Mouse (Mus musculus): Measurements from ENCODE around the gene Sigirr. TPM values are rescaled to one million over a fixed set of nuclear protein-coding genes. Genes with fewer than 3 reads are reported as not detected.

Sigirr gene
- total RNA-seq (2021): 1 to 10 TPM; 1.7 to 2.8 TPM

DNA sequence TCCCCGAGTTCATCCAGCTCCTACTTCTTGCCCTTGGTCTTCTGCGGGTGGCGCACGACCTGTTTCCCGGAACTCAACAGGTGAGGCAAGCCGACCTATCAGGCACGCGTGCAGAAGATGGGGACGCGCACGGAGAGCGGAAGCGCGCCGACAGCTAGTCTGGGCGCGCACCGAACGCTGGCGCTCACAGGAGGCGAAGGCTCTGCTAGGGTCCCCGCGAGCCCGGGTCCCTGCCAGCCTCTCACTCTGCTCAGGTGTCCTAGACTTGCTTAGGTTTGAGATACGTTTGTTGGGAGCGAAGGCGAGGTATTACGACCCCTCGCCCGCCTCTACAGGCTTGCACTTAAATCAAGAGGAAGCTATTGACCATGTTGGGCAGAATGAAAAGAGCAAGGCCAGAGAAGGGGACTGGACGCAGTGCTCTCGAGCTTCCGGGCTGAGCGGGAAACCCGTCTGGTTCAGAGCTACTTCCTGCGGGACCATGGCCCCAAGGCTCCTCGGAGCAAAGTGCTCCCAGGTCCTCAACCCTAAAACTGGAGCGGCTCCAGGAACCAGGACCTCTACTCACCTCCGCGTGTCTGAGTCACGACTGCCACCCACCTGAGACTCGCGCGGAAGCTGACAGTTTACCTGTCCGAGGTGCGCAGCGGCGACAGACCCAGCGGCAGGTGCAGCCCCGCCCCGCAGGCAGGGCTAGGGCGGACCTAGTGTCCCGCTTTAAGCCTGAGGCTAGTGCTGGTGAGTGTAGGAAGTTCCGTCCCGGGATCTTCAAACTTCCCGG, at the start of gene Sigirr:
Gene Sigirr, minus strand, starts transcription at position 662 of the 781 bp plus-strand sequence.
- intact Hi-C loops (cut with DNase I): no loop called here
- peak; percentile 20 to 34 for DNase-seq (ENCODE audit: low spot score in 2 of 2)

DNA sequence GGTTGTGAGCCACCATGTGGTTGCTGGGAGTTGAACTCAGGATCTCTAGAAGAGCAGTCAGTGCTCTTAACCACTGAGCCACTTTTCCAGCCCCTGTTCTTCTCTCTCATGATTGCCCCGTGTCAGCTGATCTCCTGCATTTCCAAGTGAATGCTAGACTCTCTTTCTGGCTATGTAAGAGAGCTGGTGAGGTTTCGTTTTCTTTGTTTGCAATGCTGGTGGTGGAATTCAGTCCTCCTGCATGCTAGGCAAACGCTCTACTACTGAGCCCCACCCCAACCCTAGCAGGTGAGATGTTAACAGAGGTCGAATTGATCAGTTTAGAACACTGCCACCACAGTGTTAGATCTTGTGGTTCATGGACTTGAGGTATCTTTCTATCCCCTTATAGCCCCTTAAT, 48.3 kb upstream of the Sigirr start:
- DNase-seq (ENCODE audit: low spot score in 2 of 2): no peak
- intact Hi-C loops (cut with DNase I): no loop called here

DNA sequence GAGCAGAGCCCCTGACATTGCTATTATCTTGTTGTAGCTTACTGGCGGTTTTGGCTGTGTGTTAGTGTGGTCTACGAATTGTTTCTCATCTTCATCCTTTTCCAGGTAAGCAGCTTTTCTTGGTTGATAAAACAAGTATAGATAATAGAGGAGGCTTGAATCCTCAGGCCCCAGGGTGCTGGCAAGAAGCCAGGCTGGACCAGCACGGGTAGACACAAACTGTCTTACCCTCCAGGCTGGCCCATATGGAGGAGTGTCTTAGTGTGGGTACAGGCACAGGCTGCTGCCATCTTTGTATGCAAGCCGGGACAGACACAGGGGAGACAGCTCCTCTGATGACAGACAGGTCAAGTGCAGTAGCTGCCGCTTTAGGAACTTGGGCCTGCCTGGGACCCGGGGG, 46.7 kb upstream of the Sigirr start:
- intact Hi-C loops (cut with DNase I): no loop called here
- DNase-seq (ENCODE audit: low spot score in 2 of 2): no peak

DNA sequence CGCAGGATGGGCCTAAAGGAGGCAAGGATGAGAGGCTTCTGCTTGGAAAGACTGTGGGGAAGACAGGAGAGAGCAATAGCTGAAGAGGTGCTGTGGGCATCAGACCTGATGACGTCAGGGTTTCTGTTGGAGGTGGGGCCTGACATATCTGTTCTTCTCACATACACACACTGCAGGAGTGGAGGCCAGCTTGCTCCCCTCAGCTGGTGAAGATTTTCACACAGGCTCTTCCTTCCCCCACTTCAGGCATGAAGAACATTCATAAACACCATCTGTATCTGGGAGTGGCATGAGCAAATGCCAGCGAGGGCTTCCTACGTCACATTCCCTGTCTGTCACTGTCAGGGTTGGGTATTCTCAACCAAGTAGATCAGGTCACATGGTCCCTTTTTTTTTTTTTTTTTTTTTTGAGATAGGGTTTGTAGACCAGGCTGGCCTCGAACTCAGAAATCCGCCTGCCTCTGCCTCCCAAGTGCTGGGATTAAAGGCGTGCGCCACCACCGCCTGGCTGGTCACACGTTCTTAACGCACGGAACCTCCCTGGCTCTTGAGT, 45.7 kb upstream of the Sigirr start:
- no peak for DNase-seq (ENCODE audit: low spot score in 2 of 2)
- intact Hi-C loops (cut with DNase I): no loop called here

DNA sequence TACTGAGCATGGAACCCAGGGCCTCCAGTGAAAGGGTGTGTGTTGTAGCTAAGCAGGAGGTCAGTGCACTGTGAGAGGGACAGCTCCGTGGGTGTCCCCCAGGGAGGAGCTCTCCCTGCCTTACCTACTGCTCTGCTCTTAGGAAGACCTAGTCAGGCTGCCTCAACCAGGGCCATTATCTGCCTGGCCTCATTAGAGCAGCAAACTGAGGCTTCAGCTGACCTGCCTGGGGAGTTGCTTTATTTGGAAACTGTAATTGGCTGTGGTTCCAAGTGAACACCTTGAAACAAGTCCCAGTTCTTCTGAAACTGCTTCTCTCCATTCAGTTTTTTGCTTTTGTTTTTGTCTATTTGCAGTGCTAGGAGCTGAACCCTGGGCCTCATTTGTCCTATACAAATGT, 45.0 kb upstream of the Sigirr start:
- intact Hi-C loops (cut with DNase I): no loop called here
- no peak for DNase-seq (ENCODE audit: low spot score in 2 of 2)

DNA sequence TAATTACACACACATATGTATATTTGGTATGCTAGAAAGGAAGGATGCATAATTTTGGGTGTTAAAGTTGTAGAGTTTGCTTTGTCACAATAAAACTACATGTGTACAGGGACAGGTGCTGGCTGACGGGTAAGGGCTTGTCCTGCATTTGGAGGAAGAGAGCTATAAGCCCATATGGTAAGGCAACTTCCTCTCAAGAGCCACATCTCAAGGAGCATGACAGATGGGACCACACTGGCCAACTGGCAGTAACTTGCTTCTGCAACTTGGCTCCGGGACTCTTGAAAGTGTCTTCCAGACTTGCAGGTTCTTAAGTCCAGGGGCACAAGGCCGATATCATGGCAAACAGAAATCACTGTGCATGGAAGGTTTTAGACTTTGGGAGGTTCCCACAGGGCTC, 44.3 kb upstream of the Sigirr start:
- DNase-seq (ENCODE audit: low spot score in 2 of 2): no peak
- intact Hi-C loops (cut with DNase I): no loop called here

DNA sequence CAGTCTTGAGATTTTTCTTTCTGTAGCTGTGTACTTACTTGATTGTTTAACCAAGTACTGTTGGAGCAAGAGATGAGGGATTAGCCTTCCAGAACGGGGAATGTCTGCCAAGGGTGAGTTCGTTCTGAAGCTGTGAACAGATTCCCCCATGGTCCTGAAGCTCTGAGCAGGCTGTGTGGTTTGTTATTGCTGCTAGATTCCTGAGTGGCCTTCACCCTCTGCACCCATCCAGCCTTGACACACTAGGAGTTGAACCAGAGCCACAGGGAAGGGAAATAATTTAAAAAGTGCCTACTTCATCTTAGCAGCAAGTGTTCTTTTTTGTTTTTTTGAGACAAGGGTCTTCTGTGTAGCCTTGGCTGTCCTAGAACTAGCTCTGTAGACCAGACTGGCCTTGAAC, 43.5 kb upstream of the Sigirr start:
- no peak for DNase-seq (ENCODE audit: low spot score in 2 of 2)

DNA sequence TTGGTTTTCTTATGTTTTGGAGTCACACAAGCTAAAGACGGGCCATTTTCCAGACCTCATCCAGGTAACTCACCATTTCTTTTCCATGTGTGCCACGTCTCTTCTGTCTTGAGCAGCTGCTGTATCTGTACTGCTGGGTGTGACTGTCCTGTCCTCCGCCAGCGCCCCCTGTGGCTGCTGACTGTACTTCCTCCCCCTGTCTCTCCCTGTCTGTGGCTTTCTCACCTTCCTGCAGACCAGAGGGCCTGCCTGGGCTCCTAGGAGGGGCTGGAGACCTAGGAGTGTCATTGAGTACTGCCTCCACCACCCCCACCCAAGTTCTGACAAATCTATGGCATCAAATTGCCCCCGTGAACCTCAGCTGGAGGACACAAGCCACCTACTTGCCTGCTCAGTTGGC, 42.7 kb upstream of the Sigirr start:
- intact Hi-C loops (cut with DNase I): no loop called here
- DNase-seq (ENCODE audit: low spot score in 2 of 2): no peak

More for the DNA sequence above, 43.5 kb upstream of the Sigirr start:
- intact Hi-C loops (cut with DNase I): no loop called here

DNA sequence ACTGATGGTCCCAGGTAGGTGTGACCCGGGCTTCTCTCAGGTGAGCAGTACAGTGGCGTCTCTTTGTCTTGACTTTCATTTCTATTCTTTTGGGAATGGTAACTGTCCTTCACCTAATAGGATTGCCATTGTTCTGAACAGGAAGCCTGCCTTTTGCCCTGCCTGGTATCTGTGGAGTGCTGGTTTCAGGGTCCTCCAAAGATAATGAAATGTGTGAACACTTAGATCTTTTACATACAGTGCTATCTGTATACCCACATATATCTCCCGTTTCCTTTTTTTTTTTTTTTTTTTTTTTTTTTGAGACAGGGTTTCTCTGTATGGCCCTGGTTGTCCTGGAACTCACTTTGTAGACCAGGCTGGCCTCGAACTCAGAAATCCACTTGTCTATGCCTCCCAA, 41.0 kb upstream of the Sigirr start:
- intact Hi-C loops (cut with DNase I): no loop called here
- no peak for DNase-seq (ENCODE audit: low spot score in 2 of 2)

DNA sequence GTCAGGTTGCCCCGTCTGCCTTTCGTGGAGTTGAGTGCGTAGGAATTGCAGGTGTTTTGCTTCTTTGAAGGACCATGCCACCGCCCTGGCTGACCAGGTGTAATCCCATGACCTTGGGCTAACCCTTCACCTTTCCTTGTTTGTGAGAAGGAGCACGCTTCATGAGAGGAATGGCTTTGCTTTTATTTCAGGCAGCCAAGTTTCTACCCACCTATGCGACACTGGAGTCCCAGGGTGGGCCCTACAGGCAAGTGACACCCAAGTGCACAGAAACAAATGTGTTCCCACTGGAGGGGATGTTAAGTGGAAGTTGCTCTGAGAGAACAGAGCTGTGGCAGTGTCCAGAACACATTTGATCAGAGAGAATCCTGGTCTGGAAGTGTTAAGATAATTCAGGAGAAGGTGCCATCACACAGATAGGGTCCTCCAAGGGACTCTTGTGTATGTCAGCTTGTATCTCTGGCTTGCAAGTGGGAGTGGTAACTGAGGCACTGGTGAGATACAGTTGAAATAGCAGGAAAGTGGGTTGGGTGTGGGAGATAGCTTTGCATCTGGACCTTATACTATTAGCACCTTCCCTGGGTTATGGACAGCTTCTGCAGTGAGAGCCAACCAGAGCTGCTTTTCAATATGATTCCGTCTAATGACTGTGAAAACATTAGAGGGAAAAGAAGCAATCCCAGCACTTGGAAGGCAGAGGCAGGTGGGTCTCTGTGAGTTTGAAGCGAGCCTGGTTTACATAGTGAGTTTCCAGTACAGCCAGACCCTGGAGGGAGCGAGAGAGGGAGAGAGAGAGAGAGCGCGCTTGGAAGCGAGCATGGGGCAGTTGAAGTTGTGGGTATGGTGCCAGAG, 31.8 kb upstream of the Sigirr start:
- DNase-seq (ENCODE audit: low spot score in 2 of 2): no peak
- intact Hi-C loops (cut with DNase I): loop anchor here (5.0 kb wide), 1 partner anchor 40 kb away; the partner anchor contains the start of gene Rnh1

DNA sequence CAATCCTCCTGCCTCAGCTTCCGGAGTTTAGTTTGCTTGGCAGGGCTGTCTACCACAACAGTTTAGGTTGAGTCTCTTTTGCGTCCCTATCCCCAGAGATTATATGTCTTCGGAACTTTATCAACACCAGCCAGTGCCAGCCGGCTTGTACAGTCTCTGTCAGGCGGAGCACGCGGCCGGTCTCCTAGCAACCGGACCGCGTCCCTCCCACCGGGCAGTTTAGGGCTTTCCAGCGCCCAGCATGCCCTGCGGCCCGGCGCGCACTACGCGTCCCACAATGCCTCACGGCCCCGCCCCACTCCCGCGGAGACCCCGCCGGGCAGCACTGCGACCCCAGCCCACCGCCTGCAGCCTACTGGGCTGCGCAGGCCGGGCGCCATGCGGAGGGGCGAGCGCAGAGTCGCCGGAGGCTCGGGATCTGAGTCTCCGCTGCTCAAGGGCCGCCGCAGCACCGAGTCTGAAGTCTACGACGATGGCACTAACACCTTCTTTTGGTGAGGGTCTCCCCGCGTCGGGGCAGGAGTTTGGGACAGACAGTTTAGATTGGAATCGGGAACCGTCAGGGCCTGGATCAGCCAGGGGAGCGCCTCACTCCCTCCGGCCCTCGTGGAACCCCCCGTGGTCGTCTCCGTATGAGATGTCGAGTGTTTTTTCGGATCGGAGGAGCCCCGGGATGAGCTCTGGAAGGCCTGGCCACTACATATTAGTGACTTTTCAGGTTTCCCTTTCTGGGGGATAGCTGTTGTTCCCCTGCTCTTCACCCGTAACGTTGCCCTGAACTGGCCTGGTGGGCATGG, 30.9 kb upstream of the Sigirr start:
- peak; percentile 88 to 90 for DNase-seq (ENCODE audit: low spot score in 2 of 2)
- intact Hi-C loops (cut with DNase I): loop anchor here (5.0 kb wide), 1 partner anchor 41 kb away; the partner anchor contains the start of gene Rnh1

DNA sequence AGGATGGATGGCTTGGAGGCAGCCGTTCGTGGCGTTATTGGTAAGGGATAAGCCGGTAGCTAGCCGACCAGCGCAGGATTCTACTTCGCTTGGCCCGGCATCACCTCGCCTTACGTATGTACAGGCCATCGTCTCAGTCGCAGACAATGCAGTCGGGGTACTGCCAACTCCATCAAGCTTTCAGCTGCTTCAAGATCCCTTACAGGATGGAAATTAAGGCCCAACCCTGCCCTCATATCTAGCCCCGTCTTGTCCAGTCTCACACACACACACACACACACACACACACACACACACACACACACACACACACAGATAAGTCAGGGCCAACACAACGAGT, 23.1 kb upstream of the Sigirr start:
- intact Hi-C loops (cut with DNase I): no loop called here
- DNase-seq (ENCODE audit: low spot score in 2 of 2): no peak

DNA sequence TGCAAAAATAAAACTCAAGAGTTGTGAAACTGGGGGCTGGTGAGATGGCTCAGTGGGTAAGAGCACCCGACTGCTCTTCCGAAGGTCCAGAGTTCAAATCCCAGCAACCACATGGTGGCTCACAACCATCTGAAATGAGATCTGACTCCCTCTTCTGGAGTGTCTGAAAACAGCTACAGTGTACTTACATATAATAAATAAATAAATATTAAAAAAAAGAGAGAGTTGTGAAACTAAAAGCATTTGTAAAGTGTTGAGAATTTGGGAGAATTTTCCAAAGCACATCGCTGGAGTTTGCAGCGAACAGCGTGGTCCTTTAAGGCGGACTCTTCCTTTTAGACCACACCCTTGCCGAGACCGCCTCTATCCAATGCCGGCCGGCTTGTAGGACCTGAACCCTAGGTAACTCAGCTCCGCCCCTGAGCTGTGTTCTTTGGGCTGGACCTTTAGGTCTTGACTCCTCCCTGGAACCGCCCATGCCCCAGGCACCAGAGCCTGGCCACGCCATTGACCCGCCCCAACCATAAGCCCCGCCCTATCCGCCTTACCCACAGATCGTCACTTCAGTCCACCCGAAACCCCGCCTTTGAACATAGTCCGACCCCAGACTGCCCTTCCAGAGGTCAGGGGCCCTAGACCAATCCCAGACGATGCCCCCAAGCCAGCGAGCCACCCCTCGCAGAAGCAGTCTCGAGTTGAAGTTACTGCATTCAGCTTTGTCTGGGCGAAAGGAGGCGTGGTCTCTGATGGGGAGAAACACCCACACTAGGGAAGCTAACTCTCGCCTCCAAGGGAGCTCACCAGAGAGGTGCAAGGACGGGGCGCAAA, 22.5 kb upstream of the Sigirr start:
- intact Hi-C loops (cut with DNase I): no loop called here
- peak; percentile 86 for DNase-seq (ENCODE audit: low spot score in 2 of 2)

DNA sequence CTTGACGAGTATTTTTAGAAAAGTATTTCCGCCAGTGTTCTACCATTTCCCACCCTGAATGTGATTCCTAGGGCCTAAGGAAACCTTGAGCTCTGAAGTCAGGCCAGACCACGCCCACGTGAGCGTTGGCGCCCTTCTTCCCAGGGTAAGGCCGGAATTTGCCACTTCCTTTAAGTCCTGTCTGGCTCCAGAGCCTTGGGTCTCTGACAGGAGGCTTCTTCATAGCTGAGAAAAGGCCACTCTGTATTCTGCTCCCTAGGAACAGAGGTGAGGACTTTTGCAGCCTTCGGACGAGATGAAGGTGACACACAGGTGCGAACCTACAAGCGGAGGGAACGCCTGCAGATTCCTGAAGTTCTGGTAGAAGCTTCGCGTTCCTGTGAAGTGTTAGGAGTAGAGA, 21.9 kb upstream of the Sigirr start, which contains the start of gene Ptdss2:
Gene Ptdss2, plus strand, starts transcription at position 138 of the 400 bp plus-strand sequence.
- DNase-seq (ENCODE audit: low spot score in 2 of 2): no peak
- intact Hi-C loops (cut with DNase I): no loop called here

DNA sequence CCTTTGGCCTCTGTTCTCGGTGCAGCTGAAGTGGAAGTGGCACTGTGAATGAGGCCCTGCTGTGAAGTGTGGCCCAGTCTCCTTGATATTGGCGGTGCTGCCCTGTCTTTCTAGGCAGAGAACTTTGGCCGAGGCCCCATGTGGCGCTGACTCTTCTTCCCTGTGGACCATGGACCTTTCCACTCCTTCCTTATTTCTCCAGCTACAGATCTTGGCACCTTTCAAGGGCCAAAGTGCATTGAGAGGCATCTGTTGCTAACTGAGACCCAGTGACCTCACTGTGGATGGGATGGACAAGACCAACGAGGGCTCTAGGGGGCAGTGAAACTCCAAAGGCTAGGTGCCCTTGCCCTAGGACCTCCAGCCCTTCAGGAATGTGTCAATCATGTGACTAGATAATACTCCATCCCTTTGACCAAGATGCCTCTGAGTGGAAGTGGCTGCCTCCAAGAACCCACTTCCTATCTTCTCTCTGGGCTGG, 20.7 kb upstream of the Sigirr start:
- intact Hi-C loops (cut with DNase I): no loop called here
- DNase-seq (ENCODE audit: low spot score in 2 of 2): no peak

DNA sequence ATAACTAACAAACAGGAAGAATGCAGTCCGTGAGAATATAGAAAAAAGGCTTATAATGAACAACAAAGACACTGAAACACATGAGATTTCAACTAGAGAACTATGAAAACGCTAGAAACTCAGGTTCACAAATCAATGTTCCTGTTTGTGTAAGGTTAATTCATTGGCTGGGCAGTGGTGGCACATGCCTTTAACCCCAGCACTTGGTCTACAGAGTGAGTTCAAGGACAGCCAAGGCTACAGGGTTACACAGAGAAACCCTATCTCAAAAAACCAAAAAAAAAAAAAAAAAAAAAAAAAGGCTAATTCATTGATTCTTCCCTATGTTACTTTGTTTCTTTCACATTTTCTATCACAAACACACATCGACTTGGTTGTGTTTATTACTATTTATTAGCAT, 20.2 kb upstream of the Sigirr start:
- DNase-seq (ENCODE audit: low spot score in 2 of 2): no peak
- intact Hi-C loops (cut with DNase I): no loop called here

DNA sequence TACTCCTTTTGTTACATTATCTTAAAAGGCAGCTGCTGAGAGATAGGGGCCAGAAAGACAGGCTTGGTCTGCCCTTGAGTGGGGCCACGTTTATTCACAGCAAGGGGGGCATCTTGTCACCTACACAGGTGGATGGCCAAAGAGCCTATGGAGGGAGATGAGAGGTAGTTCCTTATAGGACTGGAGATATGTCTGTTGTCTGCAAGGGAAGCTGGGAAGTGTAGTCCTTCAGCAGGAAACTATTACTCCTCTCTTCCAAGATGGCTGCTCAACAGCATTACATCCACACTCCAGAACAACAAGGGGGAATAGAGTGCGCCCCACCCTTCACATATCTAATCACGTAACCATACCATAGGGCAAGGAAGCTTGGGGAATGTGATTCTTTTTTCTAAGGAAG, 19.1 kb upstream of the Sigirr start:
- intact Hi-C loops (cut with DNase I): no loop called here

DNA sequence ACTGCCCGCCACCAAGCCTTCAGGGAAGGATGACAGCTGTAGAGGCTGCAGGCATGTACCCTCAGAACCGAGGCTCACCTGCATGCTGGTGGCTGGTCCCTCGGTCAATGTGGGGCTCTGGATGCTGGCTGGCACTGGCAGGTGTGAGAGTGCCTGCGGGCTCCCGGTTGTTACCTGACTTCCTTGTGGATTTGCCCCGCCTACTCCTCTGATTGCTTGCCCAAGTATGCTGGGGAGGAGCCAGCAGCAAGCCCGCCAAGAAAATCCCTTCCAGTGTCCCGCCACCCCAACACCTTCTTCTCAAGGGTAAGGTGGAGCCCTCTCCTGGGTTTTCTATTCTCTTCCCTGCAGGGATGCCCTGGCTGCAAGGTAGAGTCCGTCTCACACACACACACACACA, 17.3 kb upstream of the Sigirr start, which contains the start of gene Ano9:
Gene Ano9, minus strand, starts transcription at position 171 of the 400 bp plus-strand sequence.
- DNase-seq (ENCODE audit: low spot score in 2 of 2): no peak
- intact Hi-C loops (cut with DNase I): no loop called here

More for the DNA sequence above, 19.1 kb upstream of the Sigirr start:
- DNase-seq (ENCODE audit: low spot score in 2 of 2): no peak

DNA sequence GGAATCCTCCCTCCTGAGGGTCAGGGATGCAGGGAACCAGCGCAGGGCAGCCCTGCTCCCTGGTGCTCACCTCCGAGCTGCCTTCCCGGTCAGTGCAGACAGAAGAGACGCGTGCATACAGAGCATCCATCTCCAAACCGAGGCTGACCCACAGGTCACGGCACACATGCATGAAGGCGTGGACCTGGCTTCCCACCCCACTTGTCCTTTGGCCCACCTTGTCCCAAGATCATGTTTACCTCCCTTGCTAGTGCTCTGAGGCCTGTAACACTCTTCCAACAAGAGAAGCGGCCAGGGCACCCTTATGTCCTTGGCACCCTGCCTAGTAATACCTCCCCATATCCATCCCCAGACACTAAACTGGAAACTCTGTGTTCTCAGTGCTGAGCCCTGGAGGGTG, 15.5 kb upstream of the Sigirr start:
- DNase-seq (ENCODE audit: low spot score in 2 of 2): no peak
- intact Hi-C loops (cut with DNase I): no loop called here

Data from left cerebral cortex, postnatal 36 days (tissue).